Comparison of ENCODE assay signal across 12 mouse cellular contexts in genomic region chr1:172300247-172300646, GRCm38 (mm10). TPM values are rescaled to one million over a fixed set of nuclear protein-coding genes. Genes with fewer than 3 reads are reported as not detected.
DNase-seq lines count a peak whose midpoint lies in the region; ATAC-seq and TF ChIP-seq lines count a peak whose summit lies in the region.
"Had no signal": no experiment of that assay in that cellular context is flagged by ENCODE, and none has a peak within 500 bp of the region (broad histone marks: within the 10 kb centered on the region; RNA-seq: fewer than 3 reads in every experiment).

No protein-coding gene starts in this region.

- no peaks in the 10 kb centered on the region for H3K27me3 ChIP-seq in heart, adult 2 months (ENCODE audit: control insufficient read depth, insufficient read depth, low read length)
- no peaks in the 10 kb centered on the region for H3K27me3 ChIP-seq in limb, embryonic 13.5 days

- peak; percentile 75; the same call in 1 of the 2 replicates for TF ChIP-seq EP300 in heart, adult 2 months (IDR thresholded peaks at IDR 0.05; ENCODE audit: insufficient read depth, low read depth, low read length)

- peak overlapping the region; percentile 93 for H3K27ac ChIP-seq in layer of hippocampus, adult 2 months
- peak overlapping the region; percentile 83 for H3K27ac ChIP-seq in heart, adult 2 months
- H3K27ac ChIP-seq in limb, embryonic 13.5 days = 0 out of 2 replicates have a peak overlapping the region, but pooled peaks have one; percentile 28
- H3K27ac ChIP-seq: midbrain, embryonic 12.5 days had no signal

- H3K9ac ChIP-seq in heart, adult 2 months (ENCODE audit: low read depth, low read length) = peak overlapping the region; percentile 23
- H3K9ac ChIP-seq in limb, embryonic 13.5 days = no peak overlapping the region
- H3K9ac ChIP-seq: midbrain, embryonic 12.5 days had no signal

- peak; percentile 77 to 87 for DNase-seq in adrenal gland, adult (ENCODE audit: inconsistent age in 2 of 2, low spot score in 1 of 2)
- DNase-seq in adrenal gland, postnatal 4 days (ENCODE audit: low spot score in 2 of 2) = no peak
- DNase-seq in layer of hippocampus, adult 2 months (ENCODE audit: low spot score in 2 of 2) = peak in 1 of 2 experiments; percentile 31
- DNase-seq in layer of hippocampus, adult 18-20 months (ENCODE audit: low spot score in 2 of 2) = no peak
- DNase-seq in heart, adult 2 months = peak; percentile 63 to 73
- no peak for DNase-seq in right cerebral cortex, postnatal 14 days
- DNase-seq in lung, adult 18-20 months = no peak
- DNase-seq: liver; right cerebral cortex, postnatal 25 days had no signal

- no peaks in the 10 kb centered on the region for H3K36me3 ChIP-seq in heart, adult 2 months (ENCODE audit: control insufficient read depth, insufficient read depth, low read length)
- H3K36me3 ChIP-seq in limb, embryonic 13.5 days = no peaks in the 10 kb centered on the region
- H3K36me3 ChIP-seq: midbrain, embryonic 12.5 days had no signal

- TF ChIP-seq POLR2A in heart, adult 2 months (IDR thresholded peaks at IDR 0.05; ENCODE audit: insufficient read depth, low read depth, low read length) = 0 out of 2 replicates have a peak, but pooled peaks have one; percentile 37

- ATAC-seq in limb, embryonic 13.5 days (ENCODE audit: low FRiP score, low read depth) = no peak

- H3K4me1 ChIP-seq in heart, adult 2 months (ENCODE audit: control insufficient read depth, insufficient read depth, low read length) = peaks cover 9% of the 10 kb centered on the region
- H3K4me1 ChIP-seq in limb, embryonic 13.5 days = peaks cover 81% of the 10 kb centered on the region

- no peaks in the 10 kb centered on the region for H3K79me2 ChIP-seq in heart, adult 2 months (replicated peaks; ENCODE audit: control insufficient read depth, insufficient read depth, low read length)

- TF ChIP-seq CTCF in layer of hippocampus, adult 2 months (conservative IDR thresholded peaks at IDR 0.05) = peak; percentile 63
- peak; percentile 55 for TF ChIP-seq CTCF in heart, adult 2 months (IDR thresholded peaks at IDR 0.05)

- no peaks in the 10 kb centered on the region for H3K9me3 ChIP-seq in limb, embryonic 13.5 days
- H3K9me3 ChIP-seq: midbrain, embryonic 12.5 days had no signal

- WGBS in heart, adult 2 months = 40% methylated on average over 5 of the region's 5 CpGs
- 66% methylated on average over 5 of the region's 5 CpGs for WGBS in limb, embryonic 13.5 days

- H3K4me3 ChIP-seq in layer of hippocampus, adult 2 months = peak overlapping the region; percentile 27; the same call in 1 of the 2 replicates
- no peak overlapping the region for H3K4me3 ChIP-seq in heart, adult 2 months
- no peak overlapping the region for H3K4me3 ChIP-seq in limb, embryonic 13.5 days
- H3K4me3 ChIP-seq: midbrain, embryonic 12.5 days had no signal

- intact Hi-C loops in heart, adult 2 months (cut with DNase I) = no loop called here

- H3K4me2 ChIP-seq in limb, embryonic 13.5 days (replicated peaks) = no peak overlapping the region
- H3K4me2 ChIP-seq: midbrain, embryonic 12.5 days had no signal

RNA-seq across cellular contexts. Expression of gene Atp1a2, which starts 2.4 kb away (rescaled TPM):
- total RNA-seq in adrenal gland, postnatal 4 days (2021) = 10 to 100 TPM; 50.9 to 70.2 TPM
- 100 to 1,000 TPM; 585 to 600 TPM for total RNA-seq in layer of hippocampus, adult 2 months (2021)
- 100 to 1,000 TPM; 555 to 598 TPM for total RNA-seq in layer of hippocampus, adult 18-20 months (2021)
- 100 to 1,000 TPM; 462 to 588 TPM for total RNA-seq in heart, adult 2 months (2021)
- polyA plus RNA-seq in heart, adult 2 months (2012; rRNA removed) = 319 and 349 TPM in 2 replicates
- 5.3 and 5.6 TPM in 2 replicates for polyA plus RNA-seq in limb, embryonic 13.5 days (2015; fragmentation: Nextera tagmentation; extraction: Ambion mirVana)

RNA-seq across cellular contexts. Expression of gene Kcnj9, which starts 28.9 kb away (rescaled TPM):
- total RNA-seq in adrenal gland, postnatal 4 days (2021) = under 1 TPM; 0.11 to 0.20 TPM
- total RNA-seq in layer of hippocampus, adult 2 months (2021) = 10 to 100 TPM; 67.2 to 69.2 TPM
- 10 to 100 TPM; 70.6 to 75.4 TPM for total RNA-seq in layer of hippocampus, adult 18-20 months (2021)
- not detected for total RNA-seq in heart, adult 2 months (2021)
- 0.04 and 0.06 TPM in 2 replicates for polyA plus RNA-seq in heart, adult 2 months (2012; rRNA removed)
- polyA plus RNA-seq in limb, embryonic 13.5 days (2015; fragmentation: Nextera tagmentation; extraction: Ambion mirVana) = 0.06 TPM in 1 of 2 replicates, not detected in the other
- polyA plus RNA-seq: intestine, embryonic 14.5 days had no signal

RNA-seq across cellular contexts. Expression of gene Igsf8, which starts 38.8 kb away (rescaled TPM):
- 10 to 100 TPM; 45.3 to 55.6 TPM for total RNA-seq in adrenal gland, postnatal 4 days (2021)
- total RNA-seq in layer of hippocampus, adult 2 months (2021) = 100 to 1,000 TPM; 255 to 257 TPM
- 100 to 1,000 TPM; 262 to 286 TPM for total RNA-seq in layer of hippocampus, adult 18-20 months (2021)
- total RNA-seq in heart, adult 2 months (2021) = 10 to 100 TPM; 10.9 to 13.5 TPM
- polyA plus RNA-seq in heart, adult 2 months (2012; rRNA removed) = 25.9 and 39.9 TPM in 2 replicates
- polyA plus RNA-seq in limb, embryonic 13.5 days (2015; fragmentation: Nextera tagmentation; extraction: Ambion mirVana) = 42.2 and 46.7 TPM in 2 replicates

RNA-seq across cellular contexts. Expression of gene Kcnj10, which starts 40.8 kb away (rescaled TPM):
- 1 to 10 TPM; 1.8 to 4.5 TPM for total RNA-seq in adrenal gland, postnatal 4 days (2021)
- 10 to 100 TPM; 83.2 to 91.6 TPM for total RNA-seq in layer of hippocampus, adult 2 months (2021)
- total RNA-seq in layer of hippocampus, adult 18-20 months (2021) = 10 to 100 TPM; 82.6 to 88.4 TPM
- total RNA-seq in heart, adult 2 months (2021) = under 1 TPM; 0.07 to 0.08 TPM
- polyA plus RNA-seq in heart, adult 2 months (2012; rRNA removed) = 0.26 and 0.27 TPM in 2 replicates
- 0.04 and 0.05 TPM in 2 replicates for polyA plus RNA-seq in limb, embryonic 13.5 days (2015; fragmentation: Nextera tagmentation; extraction: Ambion mirVana)

RNA-seq across cellular contexts. Expression of gene Atp1a4, which starts 42.0 kb away (rescaled TPM):
- under 1 TPM; 0.39 to 0.45 TPM for total RNA-seq in adrenal gland, postnatal 4 days (2021)
- total RNA-seq in layer of hippocampus, adult 2 months (2021) = not detected
- total RNA-seq in layer of hippocampus, adult 18-20 months (2021) = not detected
- total RNA-seq in heart, adult 2 months (2021) = not detected
- polyA plus RNA-seq in heart, adult 2 months (2012; rRNA removed) = 0.10 and 0.35 TPM in 2 replicates
- polyA plus RNA-seq in limb, embryonic 13.5 days (2015; fragmentation: Nextera tagmentation; extraction: Ambion mirVana) = not detected in 2 replicates
- polyA plus RNA-seq: intestine, embryonic 14.5 days; midbrain, embryonic 12.5 days had no signal

Comparison
In these comparisons a context has a peak if more than half of its experiments do, and no peak if none do; other contexts are left out.
1. DNase-seq: peak in adrenal gland, adult (2 of 2) and heart, adult 2 months (2 of 2); none in adrenal gland, postnatal 4 days (0 of 2), layer of hippocampus, adult 18-20 months (0 of 2), right cerebral cortex, postnatal 14 days (single experiment) and lung, adult 18-20 months (0 of 2).
2. H3K27ac ChIP-seq: peak in every context shown above with its lines; median percentile 93 in layer of hippocampus, adult 2 months; 83 in heart, adult 2 months; 28 in limb, embryonic 13.5 days.
3. RNA of gene Atp1a2, which starts 2.4 kb away (total RNA-seq): 585 to 600 TPM in layer of hippocampus, adult 2 months, 555 to 598 TPM in layer of hippocampus, adult 18-20 months and 462 to 588 TPM in heart, adult 2 months; 50.9 to 70.2 TPM in adrenal gland, postnatal 4 days; every median in the first group is over 4 times any median in the second.
4. RNA of gene Kcnj9, which starts 28.9 kb away (total RNA-seq): 70.6 to 75.4 TPM in layer of hippocampus, adult 18-20 months and 67.2 to 69.2 TPM in layer of hippocampus, adult 2 months; 0.11 to 0.20 TPM in adrenal gland, postnatal 4 days and not detected in heart, adult 2 months; every median in the first group is over 10 times any median in the second.
5. RNA of gene Igsf8, which starts 38.8 kb away (total RNA-seq): 262 to 286 TPM in layer of hippocampus, adult 18-20 months and 255 to 257 TPM in layer of hippocampus, adult 2 months; 45.3 to 55.6 TPM in adrenal gland, postnatal 4 days and 10.9 to 13.5 TPM in heart, adult 2 months; every median in the first group is over 4 times any median in the second.